Mouse (Mus musculus) ES-E14 (cell line): ENCODE measurements around the gene Pigb.

Experiments used
- HCFC1 ChIP-seq: IDR thresholded peaks from 2 replicates; pipeline ENCODE4 v1.6.1; 2012; ENCODE audit warnings: low read length, inconsistent platforms, borderline replicate concordance; ENCODE audit not compliant: insufficient read depth
- MAFK ChIP-seq: IDR thresholded peaks from 2 replicates; pipeline ENCODE4 v1.6.1; 2014; ENCODE audit warnings: mild to moderate bottlenecking, low read depth, low read length, inconsistent platforms; ENCODE audit not compliant: insufficient read depth

DNA sequence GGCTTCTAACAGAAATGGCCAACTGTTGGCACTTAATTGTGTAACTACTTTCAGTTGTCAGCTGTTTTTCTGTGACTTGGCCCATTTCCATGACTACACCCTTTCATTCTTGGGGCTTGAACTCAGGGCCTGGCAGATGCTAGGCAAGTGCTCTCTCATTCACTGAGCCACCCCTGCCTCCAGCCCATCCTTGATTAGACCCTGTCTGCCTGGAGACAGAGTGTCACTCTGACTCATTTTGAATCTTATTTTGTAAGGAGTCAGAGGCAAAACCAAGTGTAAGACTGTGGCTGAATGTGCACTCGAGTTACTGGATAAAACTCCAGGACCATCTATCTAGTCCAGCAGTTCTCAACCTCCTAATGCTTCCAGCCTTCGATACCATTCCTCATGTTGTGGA, 7.7 kb upstream of the Pigb start:
- TF ChIP-seq MAFK: no peak
- TF ChIP-seq HCFC1: no peak
